Mouse (Mus musculus): Measurements from ENCODE around the gene Smarca2. TPM values are rescaled to one million over a fixed set of nuclear protein-coding genes. Genes with fewer than 3 reads are reported as not detected.

Smarca2 gene
- total RNA-seq, 2 experiments from 2014 or later: 205 to 206 TPM

- intact Hi-C loops (cut with DNase I): no loop called here
Measured at GRCm38 (mm10) chr19:26814629-26815028, 209.8 kb downstream of the Smarca2 start.

GRCm38 (mm10) chr19:26817901-26818300 is 213.1 kb downstream of the Smarca2 start:
- DNase-seq (ENCODE audit: extremely low spot score in 1 of 2, low spot score in 2 of 2): no peak
- intact Hi-C loops (cut with DNase I): no loop called here

More at GRCm38 (mm10) chr19:26814629-26815028, 209.8 kb downstream of the Smarca2 start:
- no peak for DNase-seq (ENCODE audit: extremely low spot score in 1 of 2, low spot score in 2 of 2)

All from left cerebral cortex, postnatal 10 days (tissue).